Mouse (Mus musculus): ENCODE data around the gene Upk1a.

GRCm38 (mm10) chr7:30586455-30587020 lies 26.1 kb downstream of the Upk1a start:
- TF ChIP-seq CTCF (IDR thresholded peaks at IDR 0.05; ENCODE audit: borderline replicate concordance, extremely low read depth, insufficient read depth, insufficient read length): no peak
- no peak for TF ChIP-seq POLR2A (IDR thresholded peaks at IDR 0.05; ENCODE audit: borderline replicate concordance, extremely low read depth, insufficient read depth, insufficient read length, poor library complexity, severe bottlenecking)
